Mouse (Mus musculus): ENCODE measurements around the gene Spon1.

The Spon1 gene

GRCm38 (mm10) chr7:114086021-114086710 lies 320.4 kb downstream of the Spon1 start:
- no peak for DNase-seq (ENCODE audit: low spot score in 2 of 2)

- no peak for DNase-seq (ENCODE audit: low spot score in 2 of 2)
These were observed 321.5 kb downstream of the Spon1 start for GRCm38 (mm10) chr7:114087341-114087740.

- DNase-seq (ENCODE audit: low spot score in 2 of 2): peak; percentile 36 to 51
These were observed 322.2 kb downstream of the Spon1 start for GRCm38 (mm10) chr7:114087986-114088385.

GRCm38 (mm10) chr7:114088918-114089317 lies 323.1 kb downstream of the Spon1 start:
- DNase-seq (ENCODE audit: low spot score in 2 of 2): no peak

GRCm38 (mm10) chr7:114090231-114090630 lies 324.4 kb downstream of the Spon1 start:
- DNase-seq (ENCODE audit: low spot score in 2 of 2): no peak

- no peak for DNase-seq (ENCODE audit: low spot score in 2 of 2)
These were observed 325.2 kb downstream of the Spon1 start for GRCm38 (mm10) chr7:114090892-114091545.
